Mouse (Mus musculus) G1E (cell line): Measurements from ENCODE around the gene Pate2. TPM values are rescaled to one million over a fixed set of nuclear protein-coding genes. Genes with fewer than 3 reads are reported as not detected.

ENCODE experiments used
- ATAC-seq: 2 replicates; pipeline ENCODE4 v1.8.0; 2016; ENCODE audit warnings: mild to moderate bottlenecking; ENCODE audit not compliant: insufficient number of reproducible peaks, poor library complexity, low FRiP score, severe bottlenecking; ENCODE audit errors: extremely low read depth
- DNase-seq: peaks from one replicate; pipeline ENCODE4 v3.0.0; 2012; ENCODE audit warnings: low spot score
- H3K27me3 ChIP-seq: 2 replicates; pipeline ENCODE4 v1.6.1; 2012; ENCODE audit warnings: mild to moderate bottlenecking, low read length, inconsistent platforms; ENCODE audit not compliant: insufficient read depth
- H3K36me3 ChIP-seq: replicated peaks from 2 replicates; pipeline ENCODE3; 2012; ENCODE audit warnings: mild to moderate bottlenecking, inconsistent platforms
- H3K4me1 ChIP-seq: 2 replicates; pipeline ENCODE4 v1.6.1; 2012; ENCODE audit warnings: low read depth, low read length, inconsistent platforms, mixed read lengths; ENCODE audit not compliant: insufficient read depth
- H3K4me3 ChIP-seq: 2 replicates; pipeline ENCODE4 v1.5.1; 2012; ENCODE audit warnings: low read depth, mild to moderate bottlenecking, inconsistent platforms, low read length, moderate library complexity, mixed read lengths
- H3K9me3 ChIP-seq: replicated peaks from 2 replicates; pipeline ENCODE4 v1.6.1; 2012; ENCODE audit warnings: inconsistent platforms
- CTCF ChIP-seq: IDR thresholded peaks from 2 replicates; pipeline ENCODE4 v1.5.1; 2012; ENCODE audit warnings: low read depth, low read length, inconsistent platforms, mixed read lengths
- GATA1 ChIP-seq: IDR thresholded peaks from 2 replicates; pipeline ENCODE4 v1.6.1; 2012; ENCODE audit warnings: borderline replicate concordance, low read length, inconsistent platforms, mixed read lengths
- GATA2 ChIP-seq: IDR thresholded peaks from 2 replicates; pipeline ENCODE4 v1.6.1; 2012; ENCODE audit warnings: low read depth, low read length, inconsistent platforms, borderline replicate concordance
- POLR2AphosphoS5 ChIP-seq: IDR thresholded peaks from 2 replicates; pipeline ENCODE4 v1.6.1; 2012; ENCODE audit warnings: low read depth, low read length, inconsistent platforms; ENCODE audit not compliant: insufficient replicate concordance
- TAL1 ChIP-seq: conservative IDR thresholded peaks from 2 replicates; pipeline ENCODE4 v1.6.1; 2012; ENCODE audit warnings: low read depth, low read length, inconsistent platforms, mixed read lengths
- polyA plus RNA-seq: library from polyadenylated mRNA; stranded (reverse); fragments of >175 nt; gene quantifications from 2 replicates; pipeline ENCODE4 v1.2.3, GENCODE M21; 2012
- total RNA-seq, 2 experiments: library from RNA; stranded (forward) in 1 of 2; stranded (reverse) in 1 of 2; fragments of 200-1000 nt in 1 of 2; fragments of >200 nt in 1 of 2; fragmentation: Nextera tagmentation in 1 of 2; gene quantifications; 2 replicates each; pipeline ENCODE4 v1.2.3; 2014 to 2017

The Pate2 gene
- total and polyA plus RNA-seq, 3 experiments: 0.21 to 0.75 (median 0.44) TPM

- Histone ChIP-seq H3K4me1 (peaks cover 34% of the 10 kb centered on the region), H3K4me3 (no peak overlapping the region), H3K36me3 (peaks cover 43% of the 10 kb centered on the region), H3K9me3 (no peaks in the 10 kb centered on the region), H3K27me3 (peaks cover 13% of the 10 kb centered on the region)
- ATAC-seq (no peak), DNase-seq (no peak)
- no peak for TF ChIP-seq CTCF
Measured at GRCm38 (mm10) chr9:35561583-35561982, 8.5 kb upstream of the Pate2 start.

- Histone ChIP-seq H3K36me3 (peaks cover 61% of the 10 kb centered on the region), H3K9me3 (no peaks in the 10 kb centered on the region), H3K27me3 (no peaks in the 10 kb centered on the region), H3K4me3 (no peak overlapping the region), H3K4me1 (peaks cover 34% of the 10 kb centered on the region)
- DNase-seq (no peak), ATAC-seq (no peak)
- TF ChIP-seq POLR2AphosphoS5: no peak
- TF ChIP-seq GATA1: no peak
- TF ChIP-seq CTCF: no peak
- TF ChIP-seq TAL1: no peak
- no peak for TF ChIP-seq GATA2
Measured at GRCm38 (mm10) chr9:35564536-35565240, 5.4 kb upstream of the Pate2 start.

- DNase-seq (no peak), ATAC-seq (no peak)
- Histone ChIP-seq H3K4me3 (no peak overlapping the region), H3K27me3 (no peaks in the 10 kb centered on the region), H3K36me3 (peaks cover 48% of the 10 kb centered on the region), H3K4me1 (peaks cover 21% of the 10 kb centered on the region; the same call in 1 of the 2 replicates), H3K9me3 (no peaks in the 10 kb centered on the region)
- TF ChIP-seq TAL1 (no peak), CTCF (no peak), GATA2 (no peak), POLR2AphosphoS5 (no peak), GATA1 (no peak)
Measured at GRCm38 (mm10) chr9:35567995-35568394, 2.1 kb upstream of the Pate2 start.

GRCm38 (mm10) chr9:35570663-35571062 lies 579 bp downstream of the Pate2 start:
- ATAC-seq (no peak), DNase-seq (no peak)
- Histone ChIP-seq H3K4me3 (peak overlapping the region; percentile 93), H3K27me3 (no peaks in the 10 kb centered on the region), H3K9me3 (no peaks in the 10 kb centered on the region), H3K4me1 (peaks cover 15% of the 10 kb centered on the region; the same call in 1 of the 2 replicates), H3K36me3 (peaks cover 27% of the 10 kb centered on the region)
- TF ChIP-seq GATA1 (no peak), CTCF (no peak), POLR2AphosphoS5 (no peak), GATA2 (no peak), TAL1 (no peak)

GRCm38 (mm10) chr9:35574416-35574815 lies 4.3 kb downstream of the Pate2 start:
- no peaks in the 10 kb centered on the region for H3K36me3 ChIP-seq
- DNase-seq (no peak), ATAC-seq (no peak)
- H3K27me3 ChIP-seq: no peaks in the 10 kb centered on the region
- no peak overlapping the region for H3K4me3 ChIP-seq
- no peak for TF ChIP-seq TAL1
- no peak for TF ChIP-seq GATA2
- TF ChIP-seq POLR2AphosphoS5: no peak
- TF ChIP-seq GATA1: no peak
- no peak for TF ChIP-seq CTCF
- no peaks in the 10 kb centered on the region for H3K9me3 ChIP-seq
- H3K4me1 ChIP-seq: peaks cover 3% of the 10 kb centered on the region; the same call in 1 of the 2 replicates

GRCm38 (mm10) chr9:35587674-35588073 lies 17.6 kb downstream of the Pate2 start:
- Histone ChIP-seq H3K4me3 (no peak overlapping the region), H3K4me1 (peaks cover 3% of the 10 kb centered on the region; the same call in 1 of the 2 replicates), H3K9me3 (no peaks in the 10 kb centered on the region), H3K36me3 (no peaks in the 10 kb centered on the region), H3K27me3 (peaks cover 8% of the 10 kb centered on the region; the same call in 1 of the 2 replicates)
- TF ChIP-seq POLR2AphosphoS5 (no peak), CTCF (no peak), GATA1 (no peak), TAL1 (no peak), GATA2 (no peak)
- DNase-seq (no peak), ATAC-seq (no peak)
